Mouse (Mus musculus) hindbrain, embryonic 11.5 days (tissue): ENCODE measurements around the gene 0610012G03Rik. TPM values are rescaled to one million over a fixed set of nuclear protein-coding genes. Genes with fewer than 3 reads are reported as not detected.

Source experiments
- ATAC-seq: fragments of 200-750 bp; cut with Nextera tagmentation; 2 replicates; pipeline ENCODE4 v1.8.0; 2017; ENCODE audit warnings: mild to moderate bottlenecking, moderate TSS enrichment, moderate library complexity; ENCODE audit not compliant: low FRiP score
- DNase-seq: peaks from one replicate; pipeline ENCODE4 v3.0.0-alpha.2; 2015; ENCODE audit warnings: low spot score
- H3K27ac ChIP-seq: fragments of 300-500 bp; sonication (generic); 2 replicates; pipeline ENCODE4 v1.5.1; 2014; ENCODE audit warnings: mild to moderate bottlenecking, low read depth, low read length
- H3K27me3 ChIP-seq: fragments of 300-500 bp; sonication (generic); 2 replicates; pipeline ENCODE4 v1.6.1; 2014; ENCODE audit warnings: mild to moderate bottlenecking, low read length, moderate library complexity, mixed read lengths; ENCODE audit not compliant: control insufficient read depth, insufficient read depth
- H3K36me3 ChIP-seq: fragments of 300-500 bp; sonication (generic); 2 replicates; pipeline ENCODE4 v1.6.1; 2014; ENCODE audit warnings: mild to moderate bottlenecking, low read length, moderate library complexity, mixed read lengths; ENCODE audit not compliant: control insufficient read depth, insufficient read depth
- H3K4me1 ChIP-seq: fragments of 300-500 bp; sonication (generic); replicated peaks from 2 replicates; pipeline ENCODE4 v1.6.1; 2014; ENCODE audit warnings: low read length, mixed read lengths; ENCODE audit not compliant: control insufficient read depth, insufficient read depth
- H3K4me2 ChIP-seq: fragments of 300-500 bp; sonication (generic); replicated peaks from 2 replicates; pipeline ENCODE4 v1.6.1; 2014; ENCODE audit warnings: mild to moderate bottlenecking, low read depth, low read length
- H3K4me3 ChIP-seq: fragments of 300-500 bp; sonication (generic); 2 replicates; pipeline ENCODE4 v1.5.1; 2014; ENCODE audit warnings: low read depth, low read length
- H3K9ac ChIP-seq: fragments of 300-500 bp; sonication (generic); 2 replicates; pipeline ENCODE4 v1.6.1; 2014; ENCODE audit warnings: low read depth, low read length
- H3K9me3 ChIP-seq: fragments of 300-500 bp; sonication (generic); 2 replicates; pipeline ENCODE4 v1.6.1; 2016; ENCODE audit warnings: low read length; ENCODE audit not compliant: control insufficient read depth
- WGBS: fragments of 180-500 bp; shearing (Covaris S2); extraction: QIAGEN DNeasy Blood & Tissue Kit; methylation state at CpG from one replicate; pipeline ENCODE4 v1.1.7; 2014; 5-methylcytosine and 5-hydroxymethylcytosine counted together
- polyA plus RNA-seq: library from polyadenylated mRNA; unstranded; fragments of >200 nt; fragmentation: Nextera tagmentation; extraction: Ambion mirVana; gene quantifications from 2 replicates; pipeline ENCODE4 v1.2.1, GENCODE M21; 2014

Gene 0610012G03Rik
- polyA plus RNA-seq, 1 experiment from 2014 or later = 86.2 TPM

DNA sequence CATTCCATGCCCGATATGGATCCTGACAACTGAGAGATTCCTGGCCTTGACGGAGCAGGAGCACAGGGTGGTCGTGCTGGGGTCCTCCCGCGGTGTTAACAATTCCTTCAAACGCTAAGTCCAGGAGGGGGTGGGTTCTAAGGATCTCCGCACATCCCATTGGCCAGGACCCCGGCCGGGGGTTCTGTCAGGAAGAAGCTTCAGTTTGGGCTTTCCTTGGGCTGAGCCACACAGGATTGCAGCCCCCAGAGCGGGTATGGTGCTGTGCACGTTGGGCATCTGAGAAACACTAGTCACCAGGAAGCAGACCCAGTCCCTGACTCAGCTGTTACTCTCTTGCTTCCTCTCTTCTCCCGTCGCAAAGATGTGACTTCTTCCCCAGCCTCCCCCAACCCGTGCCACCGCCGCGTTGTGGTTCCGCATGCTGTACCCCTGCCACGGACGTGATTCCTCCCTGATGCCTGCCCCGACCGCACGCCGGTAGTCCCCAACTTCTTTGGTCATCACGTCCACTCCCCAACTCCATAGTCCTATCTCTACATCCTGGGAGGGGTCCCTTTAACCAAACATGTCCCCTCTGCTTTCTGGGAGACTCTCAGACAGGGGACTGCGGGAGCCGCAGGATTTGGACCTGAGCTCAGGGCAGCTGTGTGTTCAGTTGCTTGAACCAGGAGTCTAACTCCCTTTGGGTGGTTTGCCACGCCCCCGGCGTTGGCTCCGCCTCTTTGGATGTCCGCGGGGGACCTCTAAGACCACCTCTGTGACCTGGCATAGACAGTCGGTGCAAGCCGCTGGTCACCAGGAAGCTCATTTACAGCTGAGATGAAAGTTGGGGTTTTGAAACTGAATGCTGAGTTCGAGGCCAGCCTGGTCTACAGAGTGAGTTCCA is 13.0 kb downstream of the 0610012G03Rik start:
- no peaks in the 10 kb centered on the region for H3K36me3 ChIP-seq
- no peaks in the 10 kb centered on the region for H3K9me3 ChIP-seq
- no peak for ATAC-seq
- peak overlapping the region; percentile 84 for H3K4me2 ChIP-seq
- DNase-seq = peak; percentile 60
- H3K9ac ChIP-seq = peak overlapping the region; percentile 74; the same call in 1 of the 2 replicates
- H3K27me3 ChIP-seq = peaks cover 20% of the 10 kb centered on the region
- no peak overlapping the region for H3K27ac ChIP-seq
- peaks cover 5% of the 10 kb centered on the region; the same call in 1 of the 2 replicates for H3K4me1 ChIP-seq
- peak overlapping the region; percentile 43 for H3K4me3 ChIP-seq
- 5% methylated on average over 36 of the region's 36 CpGs for WGBS

DNA sequence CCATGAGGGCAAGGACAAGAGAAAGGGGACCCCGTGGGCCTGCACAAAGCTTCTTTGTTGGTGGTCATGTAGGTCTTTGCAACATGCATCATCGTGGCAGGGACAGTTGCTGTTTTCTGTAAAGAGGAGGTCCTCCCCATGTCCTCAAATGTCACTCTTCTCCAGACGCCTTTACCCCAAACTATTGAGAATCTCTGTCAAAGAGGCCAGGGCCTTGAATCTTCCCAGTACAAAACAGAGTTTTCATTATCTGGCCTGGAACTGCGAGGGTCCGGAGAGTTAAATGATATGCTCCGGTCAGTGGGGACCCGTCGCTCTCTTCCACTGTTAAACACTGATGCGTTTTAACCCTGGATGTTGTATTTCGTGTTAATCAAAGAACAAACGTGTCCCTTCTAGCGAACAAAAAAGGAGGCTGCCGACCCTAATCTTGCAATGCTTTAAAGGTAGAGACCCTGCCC is 13.7 kb downstream of the 0610012G03Rik start:
- H3K4me3 ChIP-seq = peak overlapping the region; percentile 43
- 10% methylated on average over 13 of the region's 13 CpGs for WGBS
- no peaks in the 10 kb centered on the region for H3K36me3 ChIP-seq
- peak overlapping the region; percentile 95 for H3K27ac ChIP-seq
- peaks cover 20% of the 10 kb centered on the region for H3K27me3 ChIP-seq
- H3K9ac ChIP-seq = peak overlapping the region; percentile 74; the same call in 1 of the 2 replicates
- DNase-seq (peak; percentile 60), ATAC-seq (no peak)
- peaks cover 5% of the 10 kb centered on the region; the same call in 1 of the 2 replicates for H3K4me1 ChIP-seq
- no peaks in the 10 kb centered on the region for H3K9me3 ChIP-seq
- peak overlapping the region; percentile 84 for H3K4me2 ChIP-seq

DNA sequence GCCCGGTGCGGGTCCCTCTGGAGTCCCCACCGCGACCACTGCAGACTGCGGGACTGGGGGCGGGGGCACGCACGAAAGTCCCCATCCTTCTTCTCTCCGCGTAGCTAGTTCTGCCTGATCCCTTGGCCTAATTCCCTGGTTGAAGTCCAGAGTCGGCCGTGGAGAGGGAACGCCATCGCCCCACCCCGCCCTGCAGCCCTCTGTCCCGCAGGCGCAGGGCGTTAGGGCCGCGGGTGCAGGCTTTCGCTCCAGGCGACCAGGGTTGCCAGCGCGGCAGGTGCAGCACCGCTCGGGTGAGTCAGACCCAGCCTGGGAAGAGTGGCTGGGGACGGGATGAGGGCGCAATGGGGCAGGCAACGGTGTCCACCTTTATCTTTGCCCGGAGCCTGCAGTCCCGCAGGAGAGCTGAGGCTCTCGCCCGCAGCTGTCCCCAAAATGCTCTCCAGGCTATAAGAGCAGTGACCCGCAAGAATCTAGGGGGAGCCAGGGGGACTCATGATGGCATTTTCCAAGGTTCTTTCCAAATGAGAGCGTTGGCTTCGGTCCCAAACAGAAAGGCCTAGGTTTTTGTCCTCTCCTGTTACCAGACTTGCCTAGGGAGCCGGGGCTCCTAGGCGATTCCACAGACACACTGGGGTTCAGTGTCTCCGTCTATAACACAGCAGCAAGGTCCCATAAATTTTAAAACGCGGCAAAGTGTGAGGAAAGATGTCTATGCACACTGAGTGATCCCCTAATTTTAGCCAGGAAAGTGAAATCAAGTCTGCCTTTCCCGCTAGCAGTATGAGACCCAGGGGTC is 14.3 kb downstream of the 0610012G03Rik start, which contains the start of gene Pigz:
TSS of gene Pigz (plus strand) at position 101 of the 799 bp plus-strand sequence.
- Histone ChIP-seq H3K27ac (peak within 1 kb of the TSS; percentile 95), H3K4me1 (peaks cover 5% of the 10 kb centered on the region; the same call in 1 of the 2 replicates), H3K9ac (peak within 1 kb of the TSS; percentile 74), H3K9me3 (no peaks in the 10 kb centered on the region), H3K4me3 (peak within 1 kb of the TSS; percentile 43), H3K4me2 (peak within 1 kb of the TSS; percentile 84), H3K36me3 (no peaks in the 10 kb centered on the region), H3K27me3 (peaks cover 20% of the 10 kb centered on the region)
- peak; percentile 64 for DNase-seq
- 3% methylated on average over 42 of the region's 42 CpGs for WGBS
- peak; percentile 29; the same call in 1 of the 2 replicates for ATAC-seq

DNA sequence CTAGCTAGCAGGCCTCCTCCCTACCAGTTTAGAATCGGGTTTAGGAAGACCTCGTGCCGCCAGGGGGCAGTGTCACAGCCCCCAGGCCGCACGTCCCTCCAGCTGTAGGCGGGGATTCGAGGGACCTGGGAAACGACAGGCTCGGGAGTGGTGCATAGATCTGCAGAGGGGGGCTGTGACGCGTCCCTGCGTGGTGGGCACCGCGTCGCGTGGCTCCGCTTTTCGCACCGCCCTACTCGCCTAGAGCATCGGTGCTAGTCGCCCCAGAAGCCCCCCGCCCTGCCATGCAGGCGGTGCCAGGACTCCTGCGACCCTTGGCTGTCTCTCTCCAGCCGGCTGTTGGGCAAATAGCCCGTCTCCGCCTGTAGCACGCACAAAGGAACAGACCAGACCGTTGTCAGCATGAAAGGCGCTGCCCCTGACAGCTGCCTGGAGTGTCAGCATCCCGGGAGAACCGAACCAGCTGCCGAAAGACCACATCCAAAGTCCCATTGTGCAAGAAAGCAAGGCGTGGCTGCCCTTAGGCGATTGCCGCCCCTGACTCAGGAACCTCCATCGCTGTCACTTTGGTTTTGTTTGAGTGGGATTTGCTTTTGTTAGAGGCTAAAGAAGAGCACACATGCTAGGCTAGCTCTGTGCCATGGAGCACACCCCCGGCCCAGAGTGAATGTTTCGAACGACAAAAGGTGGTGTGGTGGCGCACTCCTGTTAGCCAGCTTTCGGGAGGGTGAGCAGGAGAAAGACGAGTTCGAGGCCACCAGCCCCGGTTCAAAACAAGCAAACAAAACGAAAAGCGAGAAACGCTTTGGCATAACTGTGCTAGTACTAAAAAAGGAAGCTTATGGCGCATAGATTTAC is 15.2 kb downstream of the 0610012G03Rik start:
- Histone ChIP-seq H3K9me3 (no peaks in the 10 kb centered on the region), H3K4me3 (peak overlapping the region; percentile 43), H3K27me3 (peaks cover 20% of the 10 kb centered on the region), H3K27ac (peak overlapping the region; percentile 95), H3K4me2 (peak overlapping the region; percentile 84), H3K36me3 (no peaks in the 10 kb centered on the region), H3K4me1 (peaks cover 5% of the 10 kb centered on the region; the same call in 1 of the 2 replicates), H3K9ac (peak overlapping the region; percentile 74)
- WGBS = under 1% methylated on average over 50 of the region's 50 CpGs
- ATAC-seq (peak; percentile 95), DNase-seq (peak; percentile 98)

DNA sequence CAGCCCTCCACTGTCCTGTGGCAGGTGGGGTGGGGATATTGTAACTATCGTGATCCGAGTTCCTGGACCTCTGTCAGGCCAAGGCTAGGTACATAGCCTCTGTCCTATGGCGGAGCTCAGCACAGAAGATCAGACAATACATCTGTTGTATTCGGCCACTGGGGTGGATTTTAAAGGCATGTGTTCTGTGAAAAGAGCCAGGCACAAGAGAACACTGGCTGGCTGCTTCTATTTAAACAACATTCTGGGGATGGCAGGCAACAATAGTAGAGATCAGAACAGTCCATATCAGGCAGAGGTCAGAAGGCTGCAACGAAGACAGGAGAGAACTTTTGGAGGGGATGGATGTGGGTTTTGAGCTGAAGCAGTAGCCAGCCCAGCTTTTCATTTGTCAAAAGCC is 16.0 kb downstream of the 0610012G03Rik start:
- ATAC-seq = peak; percentile 10; the same call in 1 of the 2 replicates
- 28% methylated on average over 5 of the region's 5 CpGs for WGBS
- DNase-seq = peak; percentile 31
- Histone ChIP-seq H3K4me2 (no peak overlapping the region), H3K27ac (peak overlapping the region; percentile 95), H3K27me3 (peaks cover 20% of the 10 kb centered on the region), H3K9ac (no peak overlapping the region), H3K4me1 (peaks cover 5% of the 10 kb centered on the region; the same call in 1 of the 2 replicates), H3K4me3 (no peak overlapping the region), H3K9me3 (no peaks in the 10 kb centered on the region), H3K36me3 (no peaks in the 10 kb centered on the region)

DNA sequence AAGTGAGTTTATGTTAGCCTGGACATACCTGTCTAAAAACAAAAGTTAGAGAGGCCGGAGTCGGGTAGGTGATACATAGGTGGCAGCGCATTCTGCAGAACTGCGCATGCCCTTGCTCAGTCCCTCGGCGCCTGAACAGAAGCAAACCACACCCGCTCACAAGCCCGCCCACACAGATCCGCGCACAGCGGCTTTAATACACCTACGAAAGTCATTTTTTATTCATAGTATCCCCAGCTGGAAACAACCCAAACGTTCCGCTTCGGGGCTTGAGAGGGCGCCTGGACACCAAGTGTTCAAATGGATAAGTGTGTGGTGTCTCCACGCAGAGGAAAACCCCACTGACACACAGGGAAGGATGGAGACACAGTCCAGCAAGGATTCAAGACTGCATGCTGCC is 17.0 kb downstream of the 0610012G03Rik start:
- no peak overlapping the region for H3K4me3 ChIP-seq
- WGBS = 60% methylated on average over 17 of the region's 17 CpGs
- peaks cover 5% of the 10 kb centered on the region; the same call in 1 of the 2 replicates for H3K4me1 ChIP-seq
- H3K4me2 ChIP-seq = no peak overlapping the region
- peaks cover 18% of the 10 kb centered on the region for H3K27me3 ChIP-seq
- no peak overlapping the region for H3K27ac ChIP-seq
- DNase-seq (no peak), ATAC-seq (no peak)
- no peaks in the 10 kb centered on the region for H3K36me3 ChIP-seq
- H3K9ac ChIP-seq = no peak overlapping the region
- no peaks in the 10 kb centered on the region for H3K9me3 ChIP-seq

DNA sequence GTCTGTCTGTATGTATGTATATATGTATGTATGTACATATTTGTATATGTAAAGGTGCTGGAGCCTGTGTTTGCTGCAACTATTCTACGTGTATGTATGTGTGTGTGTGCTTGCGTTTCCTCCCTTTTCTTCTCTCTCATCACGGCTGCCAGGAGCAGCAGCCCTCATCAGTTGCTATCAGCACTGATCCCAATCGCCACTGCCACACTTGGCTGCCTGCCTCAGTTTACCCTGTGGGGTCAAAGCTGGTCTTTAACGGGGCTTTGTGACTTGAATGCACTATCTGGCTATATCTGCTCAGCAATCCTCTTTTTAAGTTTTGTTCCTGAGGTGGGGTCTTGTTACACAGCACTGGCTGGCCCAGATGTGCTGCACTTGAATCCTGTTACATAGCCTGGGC is 20.9 kb downstream of the 0610012G03Rik start:
- H3K9ac ChIP-seq = no peak overlapping the region

More for the DNA sequence above, 20.9 kb downstream of the 0610012G03Rik start:
- WGBS = 83% methylated on average over 5 of the region's 5 CpGs
- Histone ChIP-seq H3K36me3 (no peaks in the 10 kb centered on the region), H3K9me3 (no peaks in the 10 kb centered on the region), H3K27ac (no peak overlapping the region), H3K4me1 (no peaks in the 10 kb centered on the region), H3K4me2 (no peak overlapping the region), H3K4me3 (no peak overlapping the region), H3K27me3 (peaks cover 2% of the 10 kb centered on the region; the same call in 1 of the 2 replicates)
- DNase-seq = no peak
- ATAC-seq = no peak
